Mouse (Mus musculus): ENCODE measurements around the gene Tnr.

Tnr gene

DNA sequence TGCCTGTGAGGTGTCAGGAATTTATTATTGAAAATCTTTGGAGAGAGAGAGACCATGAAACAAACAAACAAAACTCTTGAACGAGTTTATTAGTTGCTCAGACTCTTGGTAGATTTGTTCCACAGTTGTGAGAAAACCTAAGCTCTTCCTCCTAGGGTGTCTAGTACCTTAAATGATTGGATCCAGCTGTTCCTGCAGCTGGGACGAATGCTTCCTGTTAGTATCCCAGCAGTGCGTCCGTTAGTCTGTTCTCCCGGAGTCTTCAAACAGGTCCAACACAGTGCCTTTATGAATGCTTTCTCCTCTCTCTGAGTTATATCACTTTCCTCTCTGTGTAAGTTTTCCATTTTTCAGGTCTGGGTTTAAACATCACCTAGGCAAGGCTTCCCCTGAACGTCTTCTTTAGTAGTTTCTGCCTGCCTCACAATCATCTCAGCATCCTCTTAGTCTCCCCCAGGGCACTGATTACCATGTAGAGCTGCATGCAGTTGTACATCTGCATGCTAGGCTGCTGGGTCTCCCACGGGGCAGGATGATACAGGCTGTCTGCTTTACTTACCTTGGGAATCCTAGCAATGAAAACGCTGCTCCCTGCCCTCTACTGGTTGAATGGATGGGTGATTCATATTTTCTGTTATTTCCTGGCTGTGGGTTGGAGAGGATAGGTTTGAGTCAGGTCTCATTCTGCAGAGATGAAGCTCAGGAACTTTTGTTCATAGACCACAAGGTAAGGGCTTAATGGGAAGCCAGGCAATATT lies 293.2 kb downstream of the Tnr start:
- TF ChIP-seq GATA4 (IDR thresholded peaks at IDR 0.05; ENCODE audit: insufficient replicate concordance, low read length): no peak

GRCm38 (mm10) chr1:159819511-159819910 lies 295.9 kb downstream of the Tnr start:
- no peak for TF ChIP-seq GATA4 (IDR thresholded peaks at IDR 0.05; ENCODE audit: insufficient replicate concordance, low read length)

- TF ChIP-seq GATA4 (IDR thresholded peaks at IDR 0.05; ENCODE audit: insufficient replicate concordance, low read length): no peak
Measured at GRCm38 (mm10) chr1:159822416-159822815, 298.8 kb downstream of the Tnr start.

GRCm38 (mm10) chr1:159828531-159828930 lies 305.0 kb downstream of the Tnr start:
- TF ChIP-seq GATA4 (IDR thresholded peaks at IDR 0.05; ENCODE audit: insufficient replicate concordance, low read length): no peak

- no peak for TF ChIP-seq GATA4 (IDR thresholded peaks at IDR 0.05; ENCODE audit: insufficient replicate concordance, low read length)
Measured at GRCm38 (mm10) chr1:159833165-159833564, 309.6 kb downstream of the Tnr start.

- TF ChIP-seq GATA4 (IDR thresholded peaks at IDR 0.05; ENCODE audit: insufficient replicate concordance, low read length): no peak
Measured at GRCm38 (mm10) chr1:159833646-159834338, 310.2 kb downstream of the Tnr start.

DNA sequence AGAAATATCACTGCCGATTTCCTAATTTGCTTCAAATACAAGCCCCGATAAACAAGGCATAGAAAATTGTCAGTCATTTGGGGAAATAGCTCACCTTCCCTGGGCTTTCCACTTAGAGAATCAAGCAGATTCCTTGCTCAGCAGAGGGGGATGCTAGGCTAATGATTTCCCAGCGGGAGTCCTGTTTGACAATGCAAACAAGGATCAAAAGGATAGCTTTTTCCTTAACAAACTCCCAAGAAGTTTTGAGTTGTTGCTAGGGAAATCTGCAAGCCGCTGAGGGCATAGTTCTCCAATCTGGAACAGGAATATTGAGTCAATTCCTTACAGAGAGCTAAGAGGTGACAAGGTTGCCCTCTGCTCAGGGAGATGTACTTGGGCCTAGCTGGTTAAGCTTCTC lies 311.6 kb downstream of the Tnr start:
- no peak for TF ChIP-seq GATA4 (IDR thresholded peaks at IDR 0.05; ENCODE audit: insufficient replicate concordance, low read length)

DNA sequence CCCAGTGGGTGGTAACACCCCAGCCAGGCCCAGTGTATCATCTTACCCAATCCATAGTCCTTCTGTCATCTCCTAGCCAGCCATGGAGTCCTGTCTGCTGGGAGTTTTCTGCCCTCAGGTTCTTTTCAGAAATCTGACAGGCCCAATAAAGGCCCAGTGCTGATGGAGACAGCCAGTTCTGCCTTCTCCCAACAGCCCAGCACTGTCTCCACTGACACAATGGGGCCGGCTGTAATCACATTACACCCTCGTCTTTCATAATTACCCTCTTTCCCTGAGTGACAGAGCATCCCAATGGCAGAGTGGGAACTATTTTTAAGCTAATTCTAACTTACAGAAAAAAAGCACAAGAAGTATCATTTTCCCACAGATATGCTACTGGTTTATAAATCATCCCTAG lies 316.8 kb downstream of the Tnr start:
- TF ChIP-seq GATA4 (IDR thresholded peaks at IDR 0.05; ENCODE audit: insufficient replicate concordance, low read length): no peak

GRCm38 (mm10) chr1:159842876-159843275 lies 319.3 kb downstream of the Tnr start:
- TF ChIP-seq GATA4 (IDR thresholded peaks at IDR 0.05; ENCODE audit: insufficient replicate concordance, low read length): no peak

GRCm38 (mm10) chr1:159852088-159852487 lies 328.5 kb downstream of the Tnr start:
- TF ChIP-seq GATA4 (IDR thresholded peaks at IDR 0.05; ENCODE audit: insufficient replicate concordance, low read length): no peak

GRCm38 (mm10) chr1:159854261-159854660 lies 330.7 kb downstream of the Tnr start:
- TF ChIP-seq GATA4 (IDR thresholded peaks at IDR 0.05; ENCODE audit: insufficient replicate concordance, low read length): no peak

DNA sequence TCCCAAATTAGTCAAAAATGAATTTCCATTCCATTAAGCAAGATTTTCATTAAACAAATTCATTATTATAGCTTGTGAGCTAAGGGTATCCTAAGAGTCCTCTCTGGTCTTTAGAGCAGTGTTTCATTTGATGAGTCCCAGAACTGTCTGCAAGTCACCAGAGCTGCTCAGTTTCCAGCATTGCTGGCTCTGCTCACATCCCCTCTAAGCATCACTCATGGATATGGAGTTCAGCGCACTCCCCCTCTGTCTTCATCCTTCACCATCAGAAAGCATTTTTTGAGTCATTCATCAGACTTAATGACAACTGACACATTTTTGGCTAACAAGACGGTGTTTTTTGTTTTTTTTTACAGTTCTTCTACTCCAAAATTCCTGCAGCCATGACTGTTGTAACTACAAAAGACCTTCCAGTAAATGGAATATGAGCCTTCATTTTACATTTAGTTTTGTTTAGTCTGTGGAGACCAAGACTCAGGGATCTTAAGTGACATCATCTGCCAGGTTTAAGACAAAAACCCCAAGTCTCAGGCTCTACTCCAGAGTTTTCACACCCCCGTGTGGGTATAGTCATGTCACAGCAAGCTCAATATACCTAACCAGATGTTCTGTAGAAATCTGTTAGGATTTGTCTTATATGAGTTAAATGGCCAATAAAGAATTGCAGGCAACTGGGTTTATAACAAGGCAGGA lies 338.4 kb downstream of the Tnr start:
- TF ChIP-seq GATA4 (IDR thresholded peaks at IDR 0.05; ENCODE audit: insufficient replicate concordance, low read length): no peak

GRCm38 (mm10) chr1:159865696-159866095 lies 342.1 kb downstream of the Tnr start:
- TF ChIP-seq GATA4 (IDR thresholded peaks at IDR 0.05; ENCODE audit: insufficient replicate concordance, low read length): no peak

- TF ChIP-seq GATA4 (IDR thresholded peaks at IDR 0.05; ENCODE audit: insufficient replicate concordance, low read length): no peak
Measured at GRCm38 (mm10) chr1:159869619-159870441, 346.3 kb downstream of the Tnr start.

DNA sequence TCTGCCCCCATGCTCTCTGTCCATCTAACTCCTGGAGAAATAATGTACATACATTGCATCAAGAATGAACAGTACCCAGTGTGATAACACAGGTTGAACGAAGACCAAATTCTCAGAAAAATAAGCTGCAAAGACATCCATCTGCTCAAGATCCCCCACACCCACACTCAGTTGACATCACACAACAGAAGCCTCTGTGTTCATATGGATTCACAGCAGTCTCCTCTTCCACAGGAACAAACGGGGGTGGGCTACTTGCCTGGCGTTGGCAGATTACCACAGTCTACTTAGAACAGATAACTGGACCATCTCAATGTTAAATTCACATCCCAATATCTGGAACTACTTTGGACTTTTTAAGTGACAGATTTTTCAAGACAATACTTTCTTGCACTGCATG lies 349.3 kb downstream of the Tnr start:
- no peak for TF ChIP-seq GATA4 (IDR thresholded peaks at IDR 0.05; ENCODE audit: insufficient replicate concordance, low read length)
